ENCODE assay signal across 24 mouse cellular contexts in genomic region chr15:7483686-7484085, GRCm38 (mm10).
"Had no signal": no experiment of that assay in that cellular context is flagged by ENCODE, and none has a peak within 500 bp of the region (broad histone marks: within the 10 kb centered on the region; RNA-seq: fewer than 3 reads in every experiment).

No protein-coding gene starts in this region.

- H3K27me3 ChIP-seq: hindbrain, embryonic 13.5 days; kidney, embryonic 15.5 days had no signal

- H3K9ac ChIP-seq: heart, embryonic 13.5 days; hindbrain, embryonic 13.5 days; hindbrain, embryonic 15.5 days; kidney, embryonic 15.5 days; limb, embryonic 13.5 days; limb, embryonic 15.5 days; liver, embryonic 12.5 days had no signal

- ATAC-seq: hindbrain, postnatal 0 days; intestine, embryonic 16.5 days; liver, embryonic 12.5 days had no signal

- H3K9me3 ChIP-seq: heart, embryonic 10.5 days; heart, embryonic 13.5 days; hindbrain, embryonic 13.5 days; hindbrain, embryonic 15.5 days; kidney, embryonic 15.5 days; limb, embryonic 13.5 days; limb, embryonic 15.5 days; liver, embryonic 12.5 days had no signal

- H3K4me2 ChIP-seq: heart, embryonic 13.5 days; hindbrain, embryonic 13.5 days; hindbrain, embryonic 15.5 days; kidney, embryonic 15.5 days; limb, embryonic 13.5 days; limb, embryonic 15.5 days; liver, embryonic 12.5 days had no signal

- H3K4me1 ChIP-seq: kidney, embryonic 15.5 days; liver, embryonic 12.5 days had no signal

- H3K36me3 ChIP-seq: heart, embryonic 10.5 days; heart, embryonic 13.5 days; hindbrain, embryonic 13.5 days; hindbrain, embryonic 15.5 days; kidney, embryonic 15.5 days; limb, embryonic 13.5 days; limb, embryonic 15.5 days; liver, embryonic 12.5 days had no signal

- H3K27ac ChIP-seq: heart, embryonic 10.5 days; heart, embryonic 13.5 days; hindbrain, embryonic 13.5 days; hindbrain, embryonic 15.5 days; hindbrain, postnatal 0 days; kidney, embryonic 15.5 days; kidney, postnatal 0 days; limb, embryonic 13.5 days; limb, embryonic 15.5 days; liver, embryonic 12.5 days had no signal

- H3K4me3 ChIP-seq: heart, embryonic 10.5 days; heart, embryonic 13.5 days; hindbrain, embryonic 13.5 days; hindbrain, embryonic 15.5 days; kidney, embryonic 15.5 days; limb, embryonic 13.5 days; limb, embryonic 15.5 days; liver, embryonic 12.5 days had no signal

- DNase-seq: gastrocnemius, postnatal 14 days; gastrocnemius, postnatal 36 days; heart, adult 18-20 months; heart, postnatal 10 days; heart, postnatal 36 days; kidney, adult 11 months; kidney, adult 2 months; kidney, adult 9 months; kidney, postnatal 14 days; kidney, postnatal 36 days; layer of hippocampus, adult 9-11 months; layer of hippocampus, postnatal 36 days; left cerebral cortex, postnatal 4 days had no signal
